Mouse (Mus musculus): ENCODE results near the gene Icam5. TPM values are rescaled to one million over a fixed set of nuclear protein-coding genes. Genes with fewer than 3 reads are reported as not detected.
"Not testable (repeated sequence)": the region's sequence is repeated elsewhere in the genome, so short reads cannot be mapped to it uniquely, and the experiment has no call there.

Gene Icam5
- total RNA-seq (2021) = under 1 TPM; 0.10 to 0.20 TPM
- long read RNA-seq, experiment 1, partial matches to known transcripts = 0 of 1 reads
- long read RNA-seq, experiment 1, other reads (novel, unspliced or antisense) = 1 of 1 reads
- long read RNA-seq, experiment 2 = 0 reads

GRCm38 (mm10) chr9:21031896-21032351 is at the start of gene Icam5:
Gene Icam5 (plus strand): TSS chr9:21032073.
- DNase-seq = peak in 1 of 2 experiments; percentile 38

GRCm38 (mm10) chr9:20982171-20982570 is 49.7 kb upstream of the Icam5 start:
- no peak for DNase-seq

GRCm38 (mm10) chr9:20983169-20983568 is 48.7 kb upstream of the Icam5 start:
- no peak for DNase-seq

- no peak for DNase-seq
These were observed 44.8 kb upstream of the Icam5 start for GRCm38 (mm10) chr9:20986952-20987686.

- no peak for DNase-seq
These were observed 43.9 kb upstream of the Icam5 start for GRCm38 (mm10) chr9:20987953-20988352.

GRCm38 (mm10) chr9:20990861-20991260 is 41.0 kb upstream of the Icam5 start:
- DNase-seq = peak in 1 of 2 experiments; percentile 32

GRCm38 (mm10) chr9:20991587-20991986 is 40.3 kb upstream of the Icam5 start:
- DNase-seq = no peak

GRCm38 (mm10) chr9:20993165-20993898 is 38.5 kb upstream of the Icam5 start:
- no peak for DNase-seq

GRCm38 (mm10) chr9:20995069-20995468 is 36.8 kb upstream of the Icam5 start:
- DNase-seq = no peak

GRCm38 (mm10) chr9:20997065-20997464 is 34.8 kb upstream of the Icam5 start:
- DNase-seq = no peak

GRCm38 (mm10) chr9:20998337-20998736 is 33.5 kb upstream of the Icam5 start:
- peak in 1 of 2 experiments; percentile 34 for DNase-seq

GRCm38 (mm10) chr9:21000811-21001210 is 31.1 kb upstream of the Icam5 start:
- DNase-seq = peak in 1 of 2 experiments; percentile 53

- DNase-seq = no peak
These were observed 30.1 kb upstream of the Icam5 start for GRCm38 (mm10) chr9:21001651-21002200.

- DNase-seq = no peak
These were observed 29.6 kb upstream of the Icam5 start for GRCm38 (mm10) chr9:21002270-21002626.

- DNase-seq = peak; percentile 90
These were observed 29.0 kb upstream of the Icam5 start, which contains the start of gene Mrpl4 for GRCm38 (mm10) chr9:21002627-21003551. Gene Mrpl4 (plus strand): TSS chr9:21002738.

- no peak for DNase-seq
These were observed 24.4 kb upstream of the Icam5 start for GRCm38 (mm10) chr9:21007313-21007952.

GRCm38 (mm10) chr9:21008007-21008406 is 23.9 kb upstream of the Icam5 start:
- DNase-seq = no peak

- DNase-seq = no peak
These were observed 21.5 kb upstream of the Icam5 start for GRCm38 (mm10) chr9:21010362-21010761.

- DNase-seq = not testable (repeated sequence)
These were observed 20.8 kb upstream of the Icam5 start for GRCm38 (mm10) chr9:21010939-21011541.

- DNase-seq = peak in 1 of 2 experiments; percentile 35
These were observed 20.0 kb upstream of the Icam5 start for GRCm38 (mm10) chr9:21011846-21012312.

Data from adrenal gland, postnatal 36 days (tissue).